Mouse (Mus musculus) neural tube, embryonic 11.5 days (tissue): Measurements from ENCODE around the gene Slc35d1. TPM values are rescaled to one million over a fixed set of nuclear protein-coding genes. Genes with fewer than 3 reads are reported as not detected.

Experiments used
- ATAC-seq: fragments of 200-750 bp; cut with Nextera tagmentation; 2 replicates; pipeline ENCODE4 v1.8.0; 2017; ENCODE audit warnings: moderate number of reproducible peaks, mild to moderate bottlenecking, moderate TSS enrichment, moderate library complexity; ENCODE audit not compliant: insufficient read depth, low FRiP score, low TSS enrichment
- DNase-seq: peaks from one replicate; pipeline ENCODE4 v3.0.0-alpha.2; 2015; ENCODE audit warnings: low spot score
- H3K27ac ChIP-seq: fragments of 300-500 bp; sonication (generic); 2 replicates; pipeline ENCODE4 v1.5.1; 2014; ENCODE audit warnings: low read depth, mild to moderate bottlenecking, low read length
- H3K27me3 ChIP-seq: fragments of 300-500 bp; sonication (generic); 2 replicates; pipeline ENCODE4 v1.6.1; 2014; ENCODE audit warnings: mild to moderate bottlenecking, low read length, mixed read lengths; ENCODE audit not compliant: control insufficient read depth, insufficient read depth
- H3K36me3 ChIP-seq: fragments of 300-500 bp; sonication (generic); 2 replicates; pipeline ENCODE4 v1.6.1; 2014; ENCODE audit warnings: mild to moderate bottlenecking, low read length, moderate library complexity, mixed read lengths; ENCODE audit not compliant: control insufficient read depth, insufficient read depth
- H3K4me1 ChIP-seq: fragments of 300-500 bp; sonication (generic); 2 replicates; pipeline ENCODE4 v1.6.1; 2014; ENCODE audit warnings: low read length, mixed read lengths; ENCODE audit not compliant: control insufficient read depth, insufficient read depth
- H3K4me2 ChIP-seq: fragments of 300-500 bp; sonication (generic); 2 replicates; pipeline ENCODE4 v1.6.1; 2014; ENCODE audit warnings: low read depth, mild to moderate bottlenecking, moderate library complexity
- H3K4me3 ChIP-seq: fragments of 300-500 bp; sonication (generic); 2 replicates; pipeline ENCODE4 v1.5.1; 2014; ENCODE audit warnings: low read depth, low read length
- H3K9ac ChIP-seq: fragments of 300-500 bp; sonication (generic); 2 replicates; pipeline ENCODE4 v1.6.1; 2014; ENCODE audit warnings: mild to moderate bottlenecking, low read length
- H3K9me3 ChIP-seq: fragments of 300-500 bp; sonication (generic); 2 replicates; pipeline ENCODE4 v1.6.1; 2016; ENCODE audit warnings: low read length; ENCODE audit not compliant: control insufficient read depth
- WGBS: fragments of 180-500 bp; shearing (Covaris S2); extraction: QIAGEN DNeasy Blood & Tissue Kit; methylation state at CpG from one replicate; pipeline ENCODE4 v1.1.7; 2014; 5-methylcytosine and 5-hydroxymethylcytosine counted together
- polyA plus RNA-seq: library from polyadenylated mRNA; unstranded; fragments of >200 nt; fragmentation: Nextera tagmentation; extraction: Ambion mirVana; gene quantifications from 2 replicates; pipeline ENCODE4 v1.2.1, GENCODE M21; 2014

The Slc35d1 gene
- polyA plus RNA-seq, 1 experiment from 2014 or later, result 12.0 TPM

DNA sequence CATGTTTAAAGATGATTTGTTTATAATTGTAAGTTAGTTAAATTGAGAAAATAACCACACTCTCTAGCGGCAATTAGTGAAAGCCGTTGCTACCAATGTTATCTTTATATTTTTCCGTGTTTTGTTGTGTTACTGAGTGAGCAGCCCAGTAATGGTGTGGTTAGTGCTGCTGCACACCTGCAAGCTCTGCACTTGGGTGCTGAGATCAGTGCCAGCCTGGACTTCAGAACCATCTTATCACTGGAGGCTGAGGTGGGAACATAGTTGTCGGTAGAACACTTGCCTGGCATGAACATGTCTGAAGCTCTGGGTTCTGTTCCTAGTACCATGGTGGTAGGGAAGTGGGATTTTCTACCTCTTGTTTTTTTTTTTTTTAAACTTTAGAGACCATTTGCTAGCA is 88.4 kb downstream of the Slc35d1 start:
- Histone ChIP-seq H3K4me1 (no peaks in the 10 kb centered on the region), H3K4me3 (no peak overlapping the region), H3K9me3 (no peaks in the 10 kb centered on the region), H3K4me2 (no peak overlapping the region), H3K36me3 (no peaks in the 10 kb centered on the region), H3K27me3 (no peaks in the 10 kb centered on the region), H3K27ac (no peak overlapping the region), H3K9ac (no peak overlapping the region)
- no peak for ATAC-seq
- 91% methylated on average over 4 of the region's 4 CpGs for WGBS
- DNase-seq, result no peak

DNA sequence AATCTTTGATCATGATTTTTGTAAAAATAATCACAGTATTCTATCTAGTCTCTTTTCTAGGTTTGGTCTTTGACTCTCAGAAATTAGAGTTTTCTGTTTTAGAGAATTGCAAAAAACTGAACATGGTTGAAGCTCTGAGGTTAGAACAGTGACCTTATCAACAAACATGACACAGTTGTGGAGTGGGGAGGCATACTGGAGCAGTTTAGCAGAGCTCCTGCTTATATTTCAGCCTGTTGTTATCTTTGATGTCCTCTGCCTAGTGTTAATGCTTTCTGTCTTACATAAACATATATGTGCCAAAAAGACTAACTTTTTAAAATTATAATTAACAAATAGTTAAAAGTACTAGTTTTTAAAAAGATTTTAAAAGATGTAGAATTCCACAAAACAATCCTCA is 91.4 kb downstream of the Slc35d1 start:
- Histone ChIP-seq H3K27ac (no peak overlapping the region), H3K36me3 (no peaks in the 10 kb centered on the region), H3K4me2 (no peak overlapping the region), H3K4me3 (no peak overlapping the region), H3K9ac (no peak overlapping the region), H3K27me3 (no peaks in the 10 kb centered on the region), H3K4me1 (no peaks in the 10 kb centered on the region; the same call in 1 of the 2 replicates), H3K9me3 (no peaks in the 10 kb centered on the region)
- DNase-seq (no peak), ATAC-seq (no peak)

- H3K27me3 ChIP-seq, result no peaks in the 10 kb centered on the region
- no peaks in the 10 kb centered on the region; the same call in 1 of the 2 replicates for H3K4me1 ChIP-seq
- H3K27ac ChIP-seq, result no peak overlapping the region
- no peaks in the 10 kb centered on the region for H3K9me3 ChIP-seq
- no peak for DNase-seq
- WGBS, result 75% methylated on average over 2 of the region's 2 CpGs
- H3K4me2 ChIP-seq, result no peak overlapping the region
- no peak overlapping the region for H3K4me3 ChIP-seq
- H3K9ac ChIP-seq, result no peak overlapping the region
- H3K36me3 ChIP-seq, result no peaks in the 10 kb centered on the region
- ATAC-seq, result no peak
Measured at GRCm38 (mm10) chr4:103123086-103123485, 91.9 kb downstream of the Slc35d1 start.

GRCm38 (mm10) chr4:103120874-103121389 is 94.0 kb downstream of the Slc35d1 start:
- 89% methylated on average over 9 of the region's 9 CpGs for WGBS
- no peak for DNase-seq
- H3K36me3 ChIP-seq, result peaks cover 2% of the 10 kb centered on the region; the same call in 1 of the 2 replicates
- ATAC-seq, result no peak
- no peaks in the 10 kb centered on the region; the same call in 1 of the 2 replicates for H3K4me1 ChIP-seq
- no peak overlapping the region for H3K4me3 ChIP-seq
- no peak overlapping the region; the same call in 1 of the 2 replicates for H3K4me2 ChIP-seq
- no peaks in the 10 kb centered on the region for H3K9me3 ChIP-seq
- no peak overlapping the region for H3K9ac ChIP-seq
- no peaks in the 10 kb centered on the region for H3K27me3 ChIP-seq
- no peak overlapping the region for H3K27ac ChIP-seq

Other genes starting within 250 kb of the Slc35d1 start
- gene Tctex1d1, start 236.6 kb downstream of the Slc35d1 start, polyA plus RNA-seq, result 0.44 and 1.2 TPM in 2 replicates
- gene Insl5, start 188.3 kb downstream of the Slc35d1 start, polyA plus RNA-seq, result not detected in 2 replicates
- 29.6 and 34.5 TPM in 2 replicates for gene Mier1, start 100.8 kb downstream of the Slc35d1 start, polyA plus RNA-seq
- gene Wdr78, start 100.6 kb downstream of the Slc35d1 start, polyA plus RNA-seq, result 5.7 and 5.8 TPM in 2 replicates
- not detected in 2 replicates for gene 4921539E11Rik, start 75.7 kb upstream of the Slc35d1 start, polyA plus RNA-seq
- 13.3 and 13.7 TPM in 2 replicates for gene Oma1, start 98.6 kb upstream of the Slc35d1 start, polyA plus RNA-seq